Mouse (Mus musculus) stomach, embryonic 16.5 days (tissue): ENCODE measurements around the gene Megf11. TPM values are rescaled to one million over a fixed set of nuclear protein-coding genes. Genes with fewer than 3 reads are reported as not detected.

ENCODE experiments used
- ATAC-seq: fragments of 200-750 bp; cut with Nextera tagmentation; 2 replicates; pipeline ENCODE4 v1.8.0; 2017; ENCODE audit warnings: moderate number of reproducible peaks, moderate TSS enrichment; ENCODE audit not compliant: insufficient read depth, low FRiP score
- H3K27ac ChIP-seq: fragments of 300-500 bp; sonication (generic); 2 replicates; pipeline ENCODE4 v1.5.1; 2014; ENCODE audit warnings: low read length
- H3K27me3 ChIP-seq: fragments of 300-500 bp; sonication (generic); 2 replicates; pipeline ENCODE4 v1.6.1; 2014; ENCODE audit warnings: low read length, control low read depth, mixed read lengths; ENCODE audit not compliant: control insufficient read depth, insufficient read depth
- H3K36me3 ChIP-seq: fragments of 300-500 bp; sonication (generic); 2 replicates; pipeline ENCODE4 v1.6.1; 2014; ENCODE audit warnings: low read length; ENCODE audit not compliant: control insufficient read depth, insufficient read depth
- H3K4me1 ChIP-seq: fragments of 300-500 bp; sonication (generic); 2 replicates; pipeline ENCODE4 v1.6.1; 2014; ENCODE audit warnings: low read length, control low read depth, mixed read lengths; ENCODE audit not compliant: control insufficient read depth, insufficient read depth
- H3K4me2 ChIP-seq: fragments of 300-500 bp; sonication (generic); 2 replicates; pipeline ENCODE4 v1.6.1; 2014; ENCODE audit warnings: low read depth, low read length, mixed read lengths
- H3K4me3 ChIP-seq: fragments of 300-500 bp; sonication (generic); replicated peaks from 2 replicates; pipeline ENCODE4 v1.5.1; 2014; ENCODE audit warnings: mild to moderate bottlenecking, low read length
- H3K9ac ChIP-seq: fragments of 300-500 bp; sonication (generic); 2 replicates; pipeline ENCODE4 v1.6.1; 2014; ENCODE audit warnings: low read length
- H3K9me3 ChIP-seq: fragments of 300-500 bp; sonication (generic); replicated peaks from 2 replicates; pipeline ENCODE4 v1.6.1; 2016; ENCODE audit warnings: low read length, control low read depth; ENCODE audit not compliant: control insufficient read depth
- WGBS: fragments of 180-500 bp; shearing (Covaris S2); extraction: QIAGEN DNeasy Blood & Tissue Kit; methylation state at CpG from one replicate; pipeline ENCODE4 v1.1.7; 2014; 5-methylcytosine and 5-hydroxymethylcytosine counted together
- polyA plus RNA-seq: library from polyadenylated mRNA; unstranded; fragments of >200 nt; fragmentation: Nextera tagmentation; extraction: Ambion mirVana; gene quantifications from 2 replicates; pipeline ENCODE4 v1.2.1, GENCODE M21; 2015

Gene Megf11
- polyA plus RNA-seq, 1 experiment from 2014 or later, result 1.2 TPM

- ATAC-seq, result peak; percentile 49; the same call in 1 of the 2 replicates
- no peak overlapping the region for H3K27ac ChIP-seq
- H3K4me1 ChIP-seq, result peaks cover 7% of the 10 kb centered on the region
- WGBS, result 41% methylated on average over 1 of the region's 1 CpGs
- H3K4me2 ChIP-seq, result no peak overlapping the region
- H3K4me3 ChIP-seq, result no peak overlapping the region
- no peaks in the 10 kb centered on the region for H3K9me3 ChIP-seq
- no peaks in the 10 kb centered on the region for H3K36me3 ChIP-seq
- H3K27me3 ChIP-seq, result no peaks in the 10 kb centered on the region
- H3K9ac ChIP-seq, result no peak overlapping the region
Measured at GRCm38 (mm10) chr9:64688015-64688394, 302.6 kb downstream of the Megf11 start.

GRCm38 (mm10) chr9:64690771-64691170 lies 305.3 kb downstream of the Megf11 start:
- Histone ChIP-seq H3K27me3 (no peaks in the 10 kb centered on the region), H3K27ac (no peak overlapping the region)

GRCm38 (mm10) chr9:64691176-64691575 lies 305.8 kb downstream of the Megf11 start:
- WGBS, result 5% methylated on average over 7 of the region's 7 CpGs
- H3K9me3 ChIP-seq, result no peaks in the 10 kb centered on the region
- no peak overlapping the region for H3K4me3 ChIP-seq
- H3K36me3 ChIP-seq, result no peaks in the 10 kb centered on the region
- no peak overlapping the region for H3K4me2 ChIP-seq
- H3K4me1 ChIP-seq, result peaks cover 7% of the 10 kb centered on the region
- peak overlapping the region; percentile 29; the same call in 1 of the 2 replicates for H3K27ac ChIP-seq
- ATAC-seq, result peak; percentile 23; the same call in 1 of the 2 replicates
- H3K9ac ChIP-seq, result no peak overlapping the region; the same call in 1 of the 2 replicates
- no peaks in the 10 kb centered on the region for H3K27me3 ChIP-seq

More at GRCm38 (mm10) chr9:64690771-64691170, 305.3 kb downstream of the Megf11 start:
- Histone ChIP-seq H3K4me3 (no peak overlapping the region), H3K9ac (no peak overlapping the region), H3K36me3 (no peaks in the 10 kb centered on the region), H3K4me2 (no peak overlapping the region), H3K4me1 (peaks cover 7% of the 10 kb centered on the region), H3K9me3 (no peaks in the 10 kb centered on the region)
- WGBS, result 84% methylated on average over 2 of the region's 2 CpGs
- ATAC-seq, result no peak

- Histone ChIP-seq H3K9ac (no peak overlapping the region), H3K27ac (no peak overlapping the region), H3K4me1 (peaks cover under 1% of the 10 kb centered on the region), H3K27me3 (no peaks in the 10 kb centered on the region), H3K4me2 (no peak overlapping the region), H3K36me3 (no peaks in the 10 kb centered on the region), H3K9me3 (no peaks in the 10 kb centered on the region), H3K4me3 (no peak overlapping the region)
- 70% methylated on average over 2 of the region's 2 CpGs for WGBS
- ATAC-seq, result no peak
Measured at GRCm38 (mm10) chr9:64693094-64693493, 307.7 kb downstream of the Megf11 start.

- no peaks in the 10 kb centered on the region for H3K36me3 ChIP-seq
- 92% methylated on average over 1 of the region's 1 CpGs for WGBS
Measured at GRCm38 (mm10) chr9:64695266-64695665, 309.8 kb downstream of the Megf11 start.

GRCm38 (mm10) chr9:64696404-64696803 lies 311.0 kb downstream of the Megf11 start:
- Histone ChIP-seq H3K4me2 (no peak overlapping the region), H3K4me1 (0 out of 2 replicates have a peak, but pooled peaks cover 5% of the 10 kb centered on the region), H3K9ac (no peak overlapping the region), H3K36me3 (no peaks in the 10 kb centered on the region), H3K9me3 (no peaks in the 10 kb centered on the region), H3K4me3 (no peak overlapping the region), H3K27ac (no peak overlapping the region), H3K27me3 (no peaks in the 10 kb centered on the region)
- WGBS, result 86% methylated on average over 4 of the region's 4 CpGs
- ATAC-seq, result no peak

More at GRCm38 (mm10) chr9:64695266-64695665, 309.8 kb downstream of the Megf11 start:
- H3K27ac ChIP-seq, result no peak overlapping the region
- no peak overlapping the region for H3K4me2 ChIP-seq
- ATAC-seq, result no peak
- no peaks in the 10 kb centered on the region for H3K4me1 ChIP-seq
- no peaks in the 10 kb centered on the region for H3K27me3 ChIP-seq
- no peak overlapping the region for H3K9ac ChIP-seq
- no peak overlapping the region for H3K4me3 ChIP-seq
- no peaks in the 10 kb centered on the region for H3K9me3 ChIP-seq

GRCm38 (mm10) chr9:64697006-64697405 lies 311.6 kb downstream of the Megf11 start:
- H3K27me3 ChIP-seq, result no peaks in the 10 kb centered on the region
- H3K4me1 ChIP-seq, result 0 out of 2 replicates have a peak, but pooled peaks cover 5% of the 10 kb centered on the region
- H3K4me3 ChIP-seq, result no peak overlapping the region
- WGBS, result 77% methylated on average over 1 of the region's 1 CpGs
- H3K9ac ChIP-seq, result no peak overlapping the region
- H3K27ac ChIP-seq, result no peak overlapping the region
- no peak for ATAC-seq
- no peaks in the 10 kb centered on the region for H3K36me3 ChIP-seq
- H3K4me2 ChIP-seq, result no peak overlapping the region
- H3K9me3 ChIP-seq, result no peaks in the 10 kb centered on the region

- no peak for ATAC-seq
- H3K27ac ChIP-seq, result no peak overlapping the region
- 85% methylated on average over 5 of the region's 5 CpGs for WGBS
Measured at GRCm38 (mm10) chr9:64697677-64698076, 312.3 kb downstream of the Megf11 start.

GRCm38 (mm10) chr9:64698586-64698985 lies 313.2 kb downstream of the Megf11 start:
- peaks cover 15% of the 10 kb centered on the region; the same call in 1 of the 2 replicates for H3K4me1 ChIP-seq
- H3K4me2 ChIP-seq, result no peak overlapping the region
- H3K9me3 ChIP-seq, result no peaks in the 10 kb centered on the region
- no peaks in the 10 kb centered on the region for H3K27me3 ChIP-seq
- no peak overlapping the region for H3K27ac ChIP-seq
- no peaks in the 10 kb centered on the region for H3K36me3 ChIP-seq
- WGBS, result 91% methylated on average over 1 of the region's 1 CpGs
- ATAC-seq, result no peak
- no peak overlapping the region for H3K9ac ChIP-seq
- H3K4me3 ChIP-seq, result no peak overlapping the region

More at GRCm38 (mm10) chr9:64697677-64698076, 312.3 kb downstream of the Megf11 start:
- Histone ChIP-seq H3K9ac (no peak overlapping the region), H3K9me3 (no peaks in the 10 kb centered on the region), H3K4me1 (0 out of 2 replicates have a peak, but pooled peaks cover 10% of the 10 kb centered on the region), H3K27me3 (no peaks in the 10 kb centered on the region), H3K4me2 (no peak overlapping the region), H3K36me3 (no peaks in the 10 kb centered on the region), H3K4me3 (no peak overlapping the region)
